Mouse (Mus musculus) C2C12 (cell line): ENCODE data around the gene Rnf169.

Source experiments
- CTCF ChIP-seq: IDR thresholded peaks from one replicate; pipeline ENCODE4 v1.5.1; 2011; ENCODE audit not compliant: control insufficient read depth, insufficient read depth, insufficient read length
- MAX ChIP-seq: IDR thresholded peaks from one replicate; pipeline ENCODE4 v1.6.1; 2011; ENCODE audit warnings: mild to moderate bottlenecking, control low read depth
- USF1 ChIP-seq: IDR thresholded peaks from one replicate; pipeline ENCODE4 v1.6.1; 2011; ENCODE audit warnings: low read depth, mild to moderate bottlenecking, control low read depth, moderate library complexity

GRCm38 (mm10) chr7:100003781-100004180 is 23.5 kb upstream of the Rnf169 start:
- TF ChIP-seq CTCF (no peak), USF1 (no peak), MAX (no peak)
